In genomic region chr6:121344329-121344728, GRCm38 (mm10) we compare ENCODE assay signal across 29 mouse cellular contexts. TPM values are rescaled to one million over a fixed set of nuclear protein-coding genes. Genes with fewer than 3 reads are reported as not detected.
A peak's percentile ranks its signal among the peaks of the same experiment; 100 is the strongest.
DNase-seq lines count a peak whose midpoint lies in the region; ATAC-seq lines count a peak whose summit lies in the region.
"Had no signal": no experiment of that assay in that cellular context is flagged by ENCODE, and none has a peak within 500 bp of the region (broad histone marks: within the 10 kb centered on the region; RNA-seq: fewer than 3 reads in every experiment).

No protein-coding gene starts in this region.

- no peak overlapping the region for H3K27ac ChIP-seq in kidney, embryonic 16.5 days (ENCODE audit: low read length)
- no peak overlapping the region for H3K27ac ChIP-seq in liver, embryonic 12.5 days
- H3K27ac ChIP-seq: embryonic facial prominence, embryonic 10.5 days; embryonic facial prominence, embryonic 13.5 days; forebrain, embryonic 12.5 days; forebrain, embryonic 15.5 days; heart, adult 2 months; heart, embryonic 10.5 days; heart, embryonic 13.5 days; hindbrain, embryonic 12.5 days; hindbrain, embryonic 15.5 days had no signal

- no peaks in the 10 kb centered on the region for H3K36me3 ChIP-seq in kidney, embryonic 16.5 days (ENCODE audit: insufficient read depth, low read length)
- no peaks in the 10 kb centered on the region for H3K36me3 ChIP-seq in liver, embryonic 12.5 days
- H3K36me3 ChIP-seq: embryonic facial prominence, embryonic 10.5 days; embryonic facial prominence, embryonic 13.5 days; forebrain, embryonic 12.5 days; forebrain, embryonic 15.5 days; heart, embryonic 10.5 days; heart, embryonic 13.5 days; hindbrain, embryonic 12.5 days; hindbrain, embryonic 15.5 days had no signal

- no peaks in the 10 kb centered on the region for H3K9me3 ChIP-seq in kidney, embryonic 16.5 days (ENCODE audit: low read length)
- no peaks in the 10 kb centered on the region for H3K9me3 ChIP-seq in liver, embryonic 12.5 days (replicated peaks)
- H3K9me3 ChIP-seq: embryonic facial prominence, embryonic 10.5 days; embryonic facial prominence, embryonic 13.5 days; forebrain, embryonic 12.5 days; forebrain, embryonic 15.5 days; heart, embryonic 10.5 days; heart, embryonic 13.5 days; hindbrain, embryonic 12.5 days; hindbrain, embryonic 15.5 days had no signal

- 0 out of 2 replicates have a peak overlapping the region, but pooled peaks have one; percentile 9 for H3K9ac ChIP-seq in kidney, embryonic 16.5 days (replicated peaks; ENCODE audit: low read length)
- no peak overlapping the region for H3K9ac ChIP-seq in liver, embryonic 12.5 days
- H3K9ac ChIP-seq: embryonic facial prominence, embryonic 13.5 days; forebrain, embryonic 12.5 days; forebrain, embryonic 15.5 days; heart, embryonic 13.5 days; hindbrain, embryonic 12.5 days; hindbrain, embryonic 15.5 days had no signal

- peak overlapping the region; percentile 17; the same call in 1 of the 2 replicates for H3K4me2 ChIP-seq in kidney, embryonic 16.5 days (replicated peaks; ENCODE audit: low read depth, low read length)
- no peak overlapping the region for H3K4me2 ChIP-seq in liver, embryonic 12.5 days
- H3K4me2 ChIP-seq: embryonic facial prominence, embryonic 13.5 days; forebrain, embryonic 12.5 days; forebrain, embryonic 15.5 days; heart, embryonic 13.5 days; hindbrain, embryonic 12.5 days; hindbrain, embryonic 15.5 days had no signal

- no peaks in the 10 kb centered on the region for H3K27me3 ChIP-seq in kidney, embryonic 16.5 days (ENCODE audit: insufficient read depth, low read length)
- H3K27me3 ChIP-seq in liver, embryonic 12.5 days (replicated peaks), result peaks cover 21% of the 10 kb centered on the region
- H3K27me3 ChIP-seq: hindbrain, embryonic 15.5 days had no signal

- no peak overlapping the region for H3K4me3 ChIP-seq in kidney, embryonic 16.5 days (ENCODE audit: low read length)
- H3K4me3 ChIP-seq in liver, embryonic 12.5 days, result no peak overlapping the region
- H3K4me3 ChIP-seq: embryonic facial prominence, embryonic 10.5 days; embryonic facial prominence, embryonic 13.5 days; erythroblast, embryonic 14.5 days; forebrain, embryonic 12.5 days; forebrain, embryonic 15.5 days; heart, adult 2 months; heart, embryonic 10.5 days; heart, embryonic 13.5 days; hindbrain, embryonic 12.5 days; hindbrain, embryonic 15.5 days had no signal

- peaks cover 13% of the 10 kb centered on the region for H3K4me1 ChIP-seq in kidney, embryonic 16.5 days (ENCODE audit: insufficient read depth, low read length)
- peaks cover 3% of the 10 kb centered on the region; the same call in 1 of the 2 replicates for H3K4me1 ChIP-seq in liver, embryonic 12.5 days
- H3K4me1 ChIP-seq: embryonic facial prominence, embryonic 13.5 days; forebrain, embryonic 12.5 days; forebrain, embryonic 15.5 days; heart, embryonic 13.5 days; hindbrain, embryonic 15.5 days had no signal

- no peak for ATAC-seq in kidney, embryonic 16.5 days (ENCODE audit: low FRiP score, low TSS enrichment)
- ATAC-seq in liver, embryonic 12.5 days, result no peak
- ATAC-seq: forebrain, embryonic 15.5 days had no signal

- 50% methylated on average over 5 of the region's 5 CpGs for WGBS in kidney, embryonic 16.5 days
- 54% methylated on average over 5 of the region's 5 CpGs for WGBS in liver, embryonic 12.5 days (ENCODE audit: insufficient replicate concordance)

- no peak for DNase-seq in kidney, adult 18-20 months
- DNase-seq in A20 (ENCODE audit: low read depth, low spot score), result peak; percentile 18
- peak; percentile 23 for DNase-seq in MN1 (ENCODE audit: low spot score)
- no peak for DNase-seq in thymus, postnatal 25 days
- DNase-seq: adrenal gland, postnatal 14 days; B cell, adult 2 months; cerebellum, adult 11-12 months; cerebellum, adult 8-10 months; cerebellum, postnatal 10 days; cerebellum, postnatal 36 days; embryo, embryonic 11 days; gastrocnemius, postnatal 25 days; heart, adult 2 months; heart, postnatal 14 days; heart, postnatal 4 days had no signal

RNA-seq across cellular contexts. Expression of gene Slc6a12, which starts 1.5 kb away (rescaled TPM):
- polyA plus RNA-seq in kidney, embryonic 16.5 days (2015; fragmentation: Nextera tagmentation; extraction: Ambion mirVana), result 0.78 and 0.99 TPM in 2 replicates
- polyA plus RNA-seq in liver, embryonic 12.5 days (2016; fragmentation: Nextera tagmentation; extraction: Ambion mirVana), result 0.87 and 0.94 TPM in 2 replicates
- polyA plus RNA-seq: embryonic facial prominence, embryonic 13.5 days; erythroblast, embryonic 14.5 days; heart, embryonic 13.5 days; heart, embryonic 16.5 days; intestine, embryonic 14.5 days had no signal

RNA-seq across cellular contexts. Expression of gene Slc6a13, which starts 44.3 kb away (rescaled TPM):
- polyA plus RNA-seq in kidney, embryonic 16.5 days (2015; fragmentation: Nextera tagmentation; extraction: Ambion mirVana), result 33.3 and 35.1 TPM in 2 replicates
- 15.6 and 17.7 TPM in 2 replicates for polyA plus RNA-seq in liver, embryonic 12.5 days (2016; fragmentation: Nextera tagmentation; extraction: Ambion mirVana)
- polyA plus RNA-seq: Patski had no signal

Comparison
In these comparisons a context has a peak if more than half of its experiments do, and no peak if none do; other contexts are left out.
1. DNase-seq: peak in A20 (single experiment) and MN1 (single experiment); none in kidney, adult 18-20 months (single experiment) and thymus, postnatal 25 days (single experiment).